Mouse (Mus musculus): Measurements from ENCODE around the gene Rffl.

Rffl gene

DNA sequence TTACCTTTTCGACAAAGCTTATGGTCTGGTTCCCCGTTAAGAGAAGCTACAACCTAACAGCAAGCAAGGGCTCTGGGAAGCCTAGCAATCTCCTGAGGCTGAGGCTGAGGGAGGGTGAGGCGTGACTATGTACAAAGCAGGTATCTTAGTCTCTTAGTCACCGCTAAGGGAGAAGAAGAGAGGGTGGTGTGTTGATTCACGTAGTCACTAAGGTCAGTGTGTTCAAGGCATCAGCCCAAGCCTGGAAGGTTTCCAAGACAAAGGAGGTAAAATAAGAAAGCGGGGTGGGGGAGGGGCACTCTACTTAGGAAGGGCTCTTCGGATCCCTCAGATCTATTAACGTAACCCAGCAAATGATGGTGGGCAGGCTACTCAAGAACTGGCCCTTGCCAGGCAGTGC is 9.5 kb downstream of the Rffl start:
- POLR2A ChIA-PET, result interaction anchor here in 3 of 4 experiments (0.6 to 2.3 kb wide), 6 partner anchors 8 to 415 kb away, joined by 3 to 7 read pairs (median 4); partner anchors contain the start of gene Rffl (in 1 of the 3)
- CTCF ChIA-PET, result interaction anchor here in 1 of 4 experiments (0.8 kb wide), 1 partner anchor 1093 kb away, joined by 5 read pairs; no protein-coding TSS in a partner anchor

DNA sequence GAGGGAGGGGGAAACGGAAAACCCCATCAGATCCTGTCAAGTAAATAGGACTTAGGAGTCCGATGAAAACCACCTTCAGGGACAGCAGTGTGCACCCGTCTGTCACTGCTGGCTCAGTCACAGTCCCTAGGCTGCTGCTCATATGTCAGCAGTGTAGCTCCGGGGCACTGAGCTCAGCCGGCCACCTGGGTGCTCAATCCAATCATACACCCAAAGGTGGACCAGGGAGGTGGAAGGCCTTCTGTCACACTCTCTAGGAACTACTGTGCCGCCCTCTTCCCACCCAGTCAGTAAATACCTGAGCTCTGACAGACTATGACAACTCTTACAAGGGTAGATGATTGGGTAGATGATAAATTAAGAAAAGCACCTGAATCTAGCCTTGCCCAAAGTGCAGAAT is 10.3 kb downstream of the Rffl start:
- POLR2A ChIA-PET, result interaction anchor here (0.6 to 2.3 kb wide), 8 partner anchors 9 to 113 kb away, joined by 3 to 7 read pairs (median 5); partner anchors contain the start of gene Rffl (in 1 of the 4)
- CTCF ChIA-PET, result interaction anchor here in 2 of 4 experiments (0.5 to 1.9 kb wide), 5 partner anchors 10 to 1094 kb away, joined by 4 to 8 read pairs (median 5); partner anchors contain the start of gene Rffl (in 1 of the 2)

DNA sequence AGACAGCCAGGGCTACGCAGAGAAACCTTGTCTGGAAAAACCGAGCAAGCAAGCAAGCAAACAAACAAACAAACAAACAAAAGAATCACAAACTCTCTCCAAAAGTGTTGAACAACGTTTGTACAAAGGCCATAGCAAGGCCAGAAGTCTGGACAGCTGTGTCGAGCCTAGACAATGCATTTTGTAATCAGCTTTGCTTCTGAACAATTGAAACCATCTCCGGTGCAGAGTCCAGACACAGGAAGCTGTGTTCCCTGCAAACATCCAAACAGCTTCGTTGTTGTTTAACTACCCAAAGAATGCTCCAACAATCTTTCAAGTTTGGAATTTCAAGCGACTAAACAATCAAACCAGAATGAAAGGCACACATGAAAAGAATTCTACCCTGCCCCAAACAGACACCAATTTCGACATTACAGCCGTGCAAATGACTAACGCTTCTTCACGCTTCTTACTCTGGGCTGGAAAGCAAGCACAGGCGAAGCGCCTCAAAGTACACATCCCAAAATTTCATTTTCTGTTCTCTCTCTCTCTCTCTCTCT is 13.6 kb downstream of the Rffl start:
- ChIA-PET CTCF (interaction anchor here in 3 of 4 experiments (0.5 to 1.5 kb wide), 6 partner anchors 9 to 57 kb away, joined by 3 to 4 read pairs (median 4); partner anchors contain the start of gene Rffl (in 1 of the 3)), POLR2A (interaction anchor here (0.6 to 7.0 kb wide), 36 partner anchors 9 to 555 kb away, joined by 3 to 66 read pairs (median 5); partner anchors contain the start of genes Rffl (in 3 of the 4), Cct6b (in 2 of the 4) and Zfp830 (in 2 of the 4))

DNA sequence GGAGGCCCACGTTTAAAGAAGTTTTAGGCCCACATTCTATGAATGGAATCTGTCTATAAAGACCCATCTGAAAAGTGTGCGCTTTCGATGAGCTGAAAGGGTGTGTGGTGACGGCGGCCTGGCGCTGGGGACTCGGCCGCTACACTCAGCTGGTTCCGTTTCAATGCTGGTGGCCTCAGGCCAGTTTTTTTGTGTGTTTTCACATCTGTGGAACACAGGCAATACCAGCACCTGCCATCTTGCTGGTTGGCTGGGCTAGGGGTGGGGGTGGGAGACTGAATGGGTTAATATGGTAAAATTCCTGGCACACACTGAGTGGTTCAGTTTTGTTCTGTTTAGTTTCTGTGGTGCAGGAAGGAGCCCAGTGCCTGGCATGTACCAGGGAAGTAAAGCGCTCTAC is 15.0 kb downstream of the Rffl start:
- ChIA-PET POLR2A (interaction anchor here (0.7 to 7.0 kb wide), 23 partner anchors 8 to 1024 kb away, joined by 3 to 66 read pairs (median 6); partner anchors contain the start of gene Rffl (in 2 of the 4)), CTCF (interaction anchor here in 3 of 4 experiments (0.6 to 1.3 kb wide), 6 partner anchors 10 to 189 kb away, joined by 3 to 8 read pairs (median 4); no protein-coding TSS in a partner anchor)

DNA sequence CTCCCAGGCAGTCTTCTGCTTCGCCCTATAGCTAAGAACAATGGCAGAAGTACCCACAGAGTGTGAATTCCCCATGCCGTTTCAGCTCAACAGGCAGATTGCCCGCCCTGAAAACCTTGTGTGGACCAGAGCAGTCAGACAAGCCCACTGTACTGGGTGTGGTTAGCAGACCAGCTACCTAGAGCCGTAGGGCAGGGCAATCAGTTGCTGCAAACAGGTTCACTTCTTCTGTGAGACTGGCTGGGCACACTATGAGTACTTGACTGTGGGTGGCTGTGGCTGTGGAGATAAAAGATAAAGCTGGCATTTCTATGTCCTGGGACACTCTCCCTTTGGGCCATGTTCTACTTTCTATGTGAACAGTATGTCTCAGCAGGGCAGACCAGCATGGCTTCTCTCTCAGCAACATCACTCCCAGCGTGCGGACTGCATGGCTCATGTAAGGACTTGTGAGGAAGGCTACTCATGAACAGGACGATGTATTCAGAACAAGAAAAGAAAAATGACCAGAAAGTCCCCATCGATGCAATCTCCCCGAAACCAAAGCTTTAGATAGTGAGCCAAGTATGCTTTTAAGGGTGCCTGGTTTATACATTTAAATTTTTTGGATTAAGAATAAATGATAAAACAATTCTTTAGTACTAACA is 15.6 kb downstream of the Rffl start:
- ChIA-PET CTCF (interaction anchor here in 3 of 4 experiments (0.6 to 1.3 kb wide), 7 partner anchors 11 to 343 kb away, joined by 3 to 8 read pairs (median 4); no protein-coding TSS in a partner anchor), POLR2A (interaction anchor here (0.6 to 7.0 kb wide), 23 partner anchors 9 to 1024 kb away, joined by 3 to 66 read pairs (median 5); partner anchors contain the start of genes Cct6b (in 1 of the 4), Rffl (in 1 of the 4) and Zfp830 (in 1 of the 4))

DNA sequence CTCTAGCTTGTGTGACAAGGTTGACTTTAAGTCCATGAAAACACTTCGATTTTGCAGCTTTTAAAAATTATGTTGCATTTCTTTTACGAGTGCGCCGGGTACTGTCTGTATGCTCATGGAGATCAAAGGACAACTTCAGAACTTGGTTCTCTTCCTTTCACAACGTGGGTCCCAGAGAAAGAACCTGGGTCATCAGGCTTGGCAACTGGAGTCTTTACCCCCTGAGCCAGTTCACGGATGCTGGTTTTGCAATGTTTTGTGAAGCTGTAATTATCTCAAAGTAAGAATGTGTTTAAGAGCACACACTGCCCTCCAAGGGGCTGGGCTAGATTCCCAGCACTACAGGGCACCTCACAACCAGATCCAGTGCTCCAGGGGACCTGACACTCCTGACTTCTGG is 16.9 kb downstream of the Rffl start:
- ChIA-PET CTCF (interaction anchor here in 2 of 4 experiments (0.6 to 2.5 kb wide), 3 partner anchors 35 to 120 kb away, joined by 3 to 7 read pairs (median 4); no protein-coding TSS in a partner anchor), POLR2A (interaction anchor here in 2 of 4 experiments (1.1 to 7.0 kb wide), 7 partner anchors 9 to 29 kb away, joined by 3 to 66 read pairs (median 39); partner anchors contain the start of gene Rffl (in 1 of the 2))

DNA sequence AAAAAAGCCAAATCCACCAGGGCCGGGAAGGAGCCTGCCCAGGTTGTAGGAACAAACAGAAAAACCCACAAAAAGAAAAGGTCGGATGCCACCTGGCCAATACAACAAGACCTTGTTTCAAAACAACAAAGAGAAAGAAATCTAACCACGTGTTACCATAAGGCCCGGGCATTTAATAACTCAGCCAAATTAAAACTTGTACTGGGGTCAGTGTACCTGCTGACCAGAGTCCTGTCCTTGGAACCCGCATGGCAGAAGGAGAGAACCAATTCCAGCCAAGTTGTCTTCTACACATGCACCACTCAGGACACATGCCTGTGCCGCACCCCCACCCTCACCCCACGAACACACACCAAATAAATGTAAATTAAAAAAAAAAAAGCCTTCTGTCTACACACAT is 18.1 kb downstream of the Rffl start:
- CTCF ChIA-PET, result interaction anchor here in 1 of 4 experiments (2.5 kb wide), 1 partner anchor 34 kb away, joined by 7 read pairs; no protein-coding TSS in a partner anchor
- POLR2A ChIA-PET, result interaction anchor here in 1 of 4 experiments (1.1 to 7.0 kb wide), 3 partner anchors 8 to 27 kb away, joined by 4 to 58 read pairs (median 45); no protein-coding TSS in a partner anchor

DNA sequence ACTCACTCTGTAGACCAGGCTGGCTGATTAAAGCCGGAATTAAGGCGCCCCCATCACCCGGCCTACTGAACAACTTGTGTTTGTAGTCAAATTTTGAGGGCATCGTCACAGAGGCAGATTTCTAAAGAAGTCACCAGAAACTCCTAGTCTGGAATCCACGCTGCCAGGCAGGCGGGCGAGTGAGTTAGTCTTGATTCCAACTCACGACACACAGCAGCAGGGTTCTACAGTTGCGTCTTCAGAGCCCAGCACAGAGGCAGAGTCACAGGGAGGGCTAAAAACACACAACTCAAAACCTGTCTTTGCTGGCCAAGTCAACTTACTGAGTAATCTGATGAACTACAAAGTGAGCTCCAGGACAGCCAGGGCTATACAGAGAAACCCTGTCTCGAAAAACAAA is 18.5 kb downstream of the Rffl start:
- CTCF ChIA-PET, result interaction anchor here in 1 of 4 experiments (2.5 kb wide), 1 partner anchor 33 kb away, joined by 7 read pairs; no protein-coding TSS in a partner anchor
- POLR2A ChIA-PET, result interaction anchor here in 2 of 4 experiments (0.7 to 1.1 kb wide), 4 partner anchors 9 to 202 kb away, joined by 3 to 4 read pairs (median 3); no protein-coding TSS in a partner anchor

DNA sequence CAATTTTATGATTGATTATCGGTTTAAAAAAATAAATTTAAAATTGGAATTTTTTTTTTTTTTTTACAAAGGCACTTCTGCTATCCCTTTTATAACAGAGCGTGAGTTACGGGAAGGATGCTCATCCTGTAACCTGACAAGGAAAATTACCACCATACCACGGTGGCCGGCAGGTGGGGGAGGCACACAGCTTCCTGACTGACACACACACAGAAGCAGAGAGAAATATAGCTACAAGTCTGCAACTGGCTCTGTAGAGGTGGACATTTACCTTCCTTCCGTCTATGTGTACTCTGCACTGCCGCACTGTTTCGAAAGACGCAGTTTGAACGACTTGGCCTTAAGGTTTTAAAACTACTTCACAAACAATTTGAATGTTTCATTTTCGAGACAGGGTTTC is 18.9 kb downstream of the Rffl start:
- ChIA-PET CTCF (interaction anchor here in 2 of 4 experiments (0.7 to 2.5 kb wide), 2 partner anchors 31 to 33 kb away, joined by 3 to 7 read pairs; no protein-coding TSS in a partner anchor), POLR2A (interaction anchor here in 3 of 4 experiments (0.7 to 3.2 kb wide), 6 partner anchors 9 to 201 kb away, joined by 3 to 23 read pairs (median 4); no protein-coding TSS in a partner anchor)

DNA sequence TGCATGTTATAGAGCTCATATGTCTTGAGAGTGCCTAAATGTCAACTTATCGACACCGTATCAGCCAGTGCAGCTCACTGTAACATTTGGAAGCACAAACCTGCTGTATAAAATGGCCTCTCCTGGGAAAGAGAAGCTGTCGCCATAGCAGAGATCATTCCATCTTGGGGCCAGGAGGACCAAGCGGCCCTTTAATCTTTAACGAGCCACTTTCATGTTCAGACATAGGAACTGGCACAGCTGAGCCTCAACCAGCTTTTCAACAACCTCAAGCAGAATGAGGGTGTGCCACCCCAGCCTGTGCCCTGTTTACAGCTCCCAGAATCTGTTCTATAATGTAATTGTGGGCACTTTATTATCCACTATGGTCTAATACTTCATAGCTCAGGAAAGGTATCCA is 20.8 kb downstream of the Rffl start:
- ChIA-PET POLR2A (interaction anchor here in 3 of 4 experiments (0.5 to 3.2 kb wide), 22 partner anchors 8 to 55 kb away, joined by 3 to 23 read pairs (median 4); no protein-coding TSS in a partner anchor), CTCF (interaction anchor here in 1 of 4 experiments (0.9 to 1.2 kb wide), 2 partner anchors 22 to 31 kb away, joined by 3 to 4 read pairs; no protein-coding TSS in a partner anchor)

DNA sequence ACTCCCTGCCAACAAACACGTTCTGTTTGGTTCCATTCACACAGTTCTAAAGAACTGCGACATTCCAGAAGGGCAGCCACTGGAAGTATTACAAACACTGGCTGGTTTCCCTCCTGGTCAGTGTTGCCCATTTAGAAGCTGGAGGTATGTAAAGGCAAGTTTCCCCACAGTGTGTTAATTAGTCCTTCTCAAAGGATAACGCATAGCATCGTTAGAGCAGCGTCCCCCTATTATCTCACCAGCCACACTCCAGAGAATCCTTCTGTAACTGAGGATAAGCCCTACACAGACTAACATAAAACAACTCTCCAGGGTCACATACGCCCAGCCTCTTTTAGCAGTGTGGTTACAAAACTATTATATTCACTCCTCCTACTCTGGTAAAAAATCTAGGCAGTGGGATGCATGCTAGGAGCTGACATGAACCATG is 23.4 kb downstream of the Rffl start:
- CTCF ChIA-PET, result interaction anchor here in 2 of 4 experiments (0.5 to 1.1 kb wide), 3 partner anchors 39 to 1353 kb away, joined by 3 to 5 read pairs (median 3); no protein-coding TSS in a partner anchor
- POLR2A ChIA-PET, result interaction anchor here in 2 of 4 experiments (0.6 to 4.6 kb wide), 13 partner anchors 9 to 83 kb away, joined by 3 to 45 read pairs (median 5); partner anchors contain the start of genes Cct6b (in 1 of the 2) and Zfp830 (in 1 of the 2)

DNA sequence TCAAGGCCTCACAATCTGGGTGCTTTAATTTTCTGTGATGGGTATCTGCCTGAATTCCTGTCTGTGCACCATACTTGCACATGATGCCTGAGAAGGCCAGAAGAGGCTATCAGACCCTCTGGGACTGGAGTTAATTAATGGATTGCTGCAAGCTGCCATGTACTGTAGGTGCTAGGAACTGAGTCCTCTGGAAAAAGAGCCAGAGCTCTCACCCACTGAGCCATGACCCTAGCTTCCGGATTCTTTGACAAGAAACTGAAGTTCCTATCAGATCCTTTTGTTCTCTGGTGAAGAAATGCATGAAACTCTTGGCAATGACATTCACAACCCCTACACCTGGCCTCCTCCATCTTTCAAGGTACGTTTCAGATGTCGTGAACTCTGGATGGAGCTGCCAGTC is 24.1 kb downstream of the Rffl start:
- ChIA-PET CTCF (interaction anchor here in 1 of 4 experiments (1.0 to 1.1 kb wide), 3 partner anchors 39 to 611 kb away, joined by 3 read pairs; no protein-coding TSS in a partner anchor), POLR2A (interaction anchor here in 3 of 4 experiments (0.6 to 4.6 kb wide), 12 partner anchors 9 to 694 kb away, joined by 3 to 45 read pairs (median 9); partner anchors contain the start of genes Cct6b (in 1 of the 3) and Zfp830 (in 1 of the 3))

DNA sequence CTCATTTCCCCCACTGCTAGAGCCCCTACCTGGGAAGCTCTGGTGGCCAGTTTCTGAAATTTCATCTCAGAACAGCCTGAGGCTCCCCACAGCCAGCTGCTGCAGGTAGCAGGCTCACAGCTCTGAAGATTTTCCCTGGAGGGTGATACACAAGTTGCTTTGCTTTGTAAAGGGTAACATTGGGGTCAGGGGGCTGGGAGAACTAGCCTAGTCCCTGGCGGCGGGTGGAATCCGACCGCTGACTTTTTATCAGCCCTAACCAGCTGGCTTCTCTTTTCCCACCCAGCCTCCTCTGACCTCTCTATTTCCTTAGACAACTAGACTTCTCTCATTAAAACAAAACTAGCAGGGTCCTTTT is 25.0 kb downstream of the Rffl start:
- ChIA-PET CTCF (interaction anchor here (0.6 to 2.0 kb wide), 18 partner anchors 11 to 611 kb away, joined by 3 to 15 read pairs (median 3); partner anchors contain the start of genes Cct6b (in 1 of the 4), Rffl (in 1 of the 4) and Zfp830 (in 1 of the 4)), POLR2A (interaction anchor here in 3 of 4 experiments (0.5 to 4.6 kb wide), 23 partner anchors 9 to 453 kb away, joined by 3 to 45 read pairs (median 5); partner anchors contain the start of gene Ap2b1 (in 1 of the 3))

DNA sequence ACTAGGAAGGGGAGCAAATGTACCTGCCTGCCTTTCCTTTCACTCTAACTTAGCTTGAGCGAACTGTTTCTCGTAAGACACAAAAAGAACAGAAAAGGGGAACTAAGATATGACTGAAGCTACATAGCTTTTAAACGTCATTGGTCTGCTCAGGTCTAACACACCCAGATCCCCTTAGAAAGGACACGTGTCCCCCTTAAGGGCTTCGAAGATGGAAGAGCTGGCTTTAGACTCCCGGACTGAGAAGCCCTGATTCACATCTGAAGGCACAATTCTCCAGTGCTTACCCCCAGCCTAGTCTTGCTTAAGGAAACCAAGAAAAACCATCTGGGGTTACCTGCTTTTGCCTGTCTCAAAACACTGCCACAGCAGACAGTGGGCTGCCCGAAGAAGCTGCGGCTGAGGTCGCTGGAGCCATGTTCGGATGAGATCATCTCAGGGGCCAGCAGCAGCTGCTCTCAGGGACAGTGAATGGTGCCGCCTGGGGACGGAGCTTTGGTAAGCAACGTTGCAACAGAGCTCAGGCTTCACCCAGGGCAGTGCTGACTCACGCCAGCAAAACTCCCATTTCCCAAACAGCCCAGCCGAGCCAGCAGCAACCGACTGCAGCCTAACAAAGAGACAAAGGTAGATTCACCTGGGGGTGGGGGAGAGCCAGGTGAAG is 25.5 kb downstream of the Rffl start:
- ChIA-PET CTCF (interaction anchor here (0.6 to 2.0 kb wide), 18 partner anchors 11 to 610 kb away, joined by 3 to 15 read pairs (median 3); partner anchors contain the start of genes Cct6b (in 1 of the 4), Rffl (in 1 of the 4) and Zfp830 (in 1 of the 4)), POLR2A (interaction anchor here in 3 of 4 experiments (0.5 to 4.6 kb wide), 24 partner anchors 10 to 453 kb away, joined by 3 to 45 read pairs (median 5); partner anchors contain the start of genes Ap2b1 (in 1 of the 3), Cct6b (in 1 of the 3) and Zfp830 (in 1 of the 3))

DNA sequence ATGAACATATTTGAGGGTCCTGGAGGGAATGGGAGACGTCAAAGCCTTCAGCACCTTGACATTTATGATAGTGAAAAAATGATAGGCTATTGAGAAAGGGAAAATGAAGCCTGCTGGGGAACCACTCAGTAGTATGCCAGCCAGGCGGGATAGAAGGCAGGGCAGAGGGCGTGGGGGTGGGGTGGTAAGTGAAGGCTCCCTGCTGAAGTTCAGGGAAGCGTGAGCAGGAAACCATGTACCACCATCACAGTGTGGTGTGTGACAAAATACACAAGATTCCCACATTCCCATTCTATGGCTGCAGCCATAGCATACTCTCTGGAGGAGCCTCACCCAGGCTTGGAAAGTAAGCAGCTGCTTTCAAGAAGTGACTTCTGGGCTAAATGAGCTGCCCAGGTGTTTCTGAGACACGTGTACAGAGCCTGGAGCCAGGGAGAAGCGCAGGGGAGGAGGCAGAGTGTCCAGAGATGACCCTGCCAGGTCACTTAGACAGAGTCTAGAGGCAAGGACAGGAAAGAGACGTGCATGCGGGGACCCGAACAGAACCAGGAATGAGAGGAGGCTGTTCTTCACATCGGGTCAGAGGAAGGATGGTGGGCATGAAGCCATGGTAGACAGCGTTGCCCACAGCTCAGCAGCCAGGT is 26.1 kb downstream of the Rffl start:
- POLR2A ChIA-PET, result interaction anchor here in 3 of 4 experiments (1.0 to 4.6 kb wide), 19 partner anchors 9 to 454 kb away, joined by 3 to 45 read pairs (median 6); partner anchors contain the start of genes Ap2b1 (in 1 of the 3), Cct6b (in 1 of the 3) and Zfp830 (in 1 of the 3)
- CTCF ChIA-PET, result interaction anchor here in 2 of 4 experiments (0.9 to 2.0 kb wide), 10 partner anchors 12 to 609 kb away, joined by 3 to 15 read pairs (median 4); partner anchors contain the start of gene Rffl (in 1 of the 2)

DNA sequence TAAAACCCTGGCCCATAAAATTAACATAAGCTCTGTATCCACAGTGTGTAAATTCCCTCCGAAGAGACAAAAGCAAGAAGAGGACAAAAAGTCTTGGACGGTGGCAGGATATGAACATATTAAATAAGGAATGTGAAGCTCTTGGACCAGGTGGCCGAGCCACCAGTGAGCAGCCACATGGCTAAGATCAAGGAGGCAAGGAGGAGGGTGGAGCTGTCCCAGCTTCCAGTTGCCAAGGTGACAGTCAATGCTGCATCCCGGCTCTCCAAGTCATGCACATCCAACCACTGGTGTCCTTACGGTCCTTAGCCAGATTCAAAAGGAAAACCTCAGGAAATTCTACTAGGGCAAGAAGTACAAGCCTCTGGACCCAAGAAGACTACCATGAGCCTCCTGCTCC is 32.5 kb downstream of the Rffl start:
- ChIA-PET CTCF (interaction anchor here in 3 of 4 experiments (0.5 to 1.7 kb wide), 9 partner anchors 11 to 586 kb away, joined by 3 to 5 read pairs (median 4); no protein-coding TSS in a partner anchor), POLR2A (interaction anchor here in 3 of 4 experiments (0.7 to 5.4 kb wide), 21 partner anchors 8 to 74 kb away, joined by 3 to 69 read pairs (median 4); partner anchors contain the start of genes Cct6b (in 1 of the 3) and Zfp830 (in 1 of the 3))
